Mouse (Mus musculus): ENCODE results near the gene Ubl3. TPM values are rescaled to one million over a fixed set of nuclear protein-coding genes. Genes with fewer than 3 reads are reported as not detected.

Ubl3 gene
- polyA plus RNA-seq, 1 experiment from 2014 or later, result 68.1 TPM

- 0 out of 2 replicates have a peak, but pooled peaks cover 3% of the 10 kb centered on the region for H3K36me3 ChIP-seq
- H3K27ac ChIP-seq, result no peak overlapping the region
- no peaks in the 10 kb centered on the region for H3K27me3 ChIP-seq
- peaks cover 8% of the 10 kb centered on the region; the same call in 1 of the 2 replicates for H3K9me3 ChIP-seq
- H3K4me3 ChIP-seq, result no peak overlapping the region
- peaks cover 29% of the 10 kb centered on the region for H3K4me1 ChIP-seq
- H3K9ac ChIP-seq, result no peak overlapping the region
- WGBS, result 91% methylated on average over 4 of the region's 4 CpGs
- no peak overlapping the region for H3K4me2 ChIP-seq (replicated peaks)
- ATAC-seq (ENCODE audit: low FRiP score, low read depth), result no peak
Measured at GRCm38 (mm10) chr5:148493025-148493424, 59.6 kb downstream of the Ubl3 start.

- H3K27me3 ChIP-seq, result peaks cover 4% of the 10 kb centered on the region; the same call in 1 of the 2 replicates
- 69% methylated on average over 3 of the region's 3 CpGs for WGBS
Measured at GRCm38 (mm10) chr5:148490391-148490790, 62.2 kb downstream of the Ubl3 start.

GRCm38 (mm10) chr5:148489724-148490193 lies 62.8 kb downstream of the Ubl3 start:
- Histone ChIP-seq H3K9ac (0 out of 2 replicates have a peak overlapping the region, but pooled peaks have one; percentile 8), H3K4me2 (replicated peaks) (peak overlapping the region; percentile 47), H3K4me1 (peaks cover 26% of the 10 kb centered on the region), H3K36me3 (no peaks in the 10 kb centered on the region), H3K9me3 (no peaks in the 10 kb centered on the region), H3K27ac (peak overlapping the region; percentile 69; the same call in 1 of the 2 replicates), H3K4me3 (0 out of 2 replicates have a peak overlapping the region, but pooled peaks have one; percentile 1), H3K27me3 (peaks cover 4% of the 10 kb centered on the region; the same call in 1 of the 2 replicates)
- ATAC-seq (ENCODE audit: low FRiP score, low read depth), result peak; percentile 74
- WGBS, result 20% methylated on average over 10 of the region's 10 CpGs

More at GRCm38 (mm10) chr5:148490391-148490790, 62.2 kb downstream of the Ubl3 start:
- Histone ChIP-seq H3K27ac (peak overlapping the region; percentile 69; the same call in 1 of the 2 replicates), H3K9me3 (no peaks in the 10 kb centered on the region), H3K9ac (no peak overlapping the region), H3K4me2 (replicated peaks) (peak overlapping the region; percentile 47; the same call in 1 of the 2 replicates), H3K36me3 (no peaks in the 10 kb centered on the region), H3K4me1 (peaks cover 28% of the 10 kb centered on the region), H3K4me3 (no peak overlapping the region)
- 0 out of 2 replicates have a peak, but pooled peaks have one; percentile 8 for ATAC-seq (ENCODE audit: low FRiP score, low read depth)

GRCm38 (mm10) chr5:148488891-148489723 lies 63.5 kb downstream of the Ubl3 start:
- Histone ChIP-seq H3K36me3 (no peaks in the 10 kb centered on the region), H3K27ac (peak overlapping the region; percentile 69; the same call in 1 of the 2 replicates), H3K27me3 (peaks cover 4% of the 10 kb centered on the region; the same call in 1 of the 2 replicates), H3K9ac (no peak overlapping the region), H3K4me1 (peaks cover 26% of the 10 kb centered on the region), H3K4me3 (0 out of 2 replicates have a peak overlapping the region, but pooled peaks have one; percentile 8), H3K9me3 (no peaks in the 10 kb centered on the region), H3K4me2 (replicated peaks) (peak overlapping the region; percentile 47)
- 49% methylated on average over 13 of the region's 13 CpGs for WGBS
- peak; percentile 72 for ATAC-seq (ENCODE audit: low FRiP score, low read depth)

GRCm38 (mm10) chr5:148486202-148486601 lies 66.4 kb downstream of the Ubl3 start:
- WGBS, result 89% methylated on average over 11 of the region's 11 CpGs
- H3K36me3 ChIP-seq, result no peaks in the 10 kb centered on the region
- H3K4me3 ChIP-seq, result no peak overlapping the region
- H3K9ac ChIP-seq, result no peak overlapping the region
- H3K4me2 ChIP-seq (replicated peaks), result no peak overlapping the region
- ATAC-seq (ENCODE audit: low FRiP score, low read depth), result no peak
- no peaks in the 10 kb centered on the region for H3K9me3 ChIP-seq
- peaks cover 26% of the 10 kb centered on the region for H3K4me1 ChIP-seq
- no peak overlapping the region for H3K27ac ChIP-seq
- peaks cover 4% of the 10 kb centered on the region; the same call in 1 of the 2 replicates for H3K27me3 ChIP-seq

DNA sequence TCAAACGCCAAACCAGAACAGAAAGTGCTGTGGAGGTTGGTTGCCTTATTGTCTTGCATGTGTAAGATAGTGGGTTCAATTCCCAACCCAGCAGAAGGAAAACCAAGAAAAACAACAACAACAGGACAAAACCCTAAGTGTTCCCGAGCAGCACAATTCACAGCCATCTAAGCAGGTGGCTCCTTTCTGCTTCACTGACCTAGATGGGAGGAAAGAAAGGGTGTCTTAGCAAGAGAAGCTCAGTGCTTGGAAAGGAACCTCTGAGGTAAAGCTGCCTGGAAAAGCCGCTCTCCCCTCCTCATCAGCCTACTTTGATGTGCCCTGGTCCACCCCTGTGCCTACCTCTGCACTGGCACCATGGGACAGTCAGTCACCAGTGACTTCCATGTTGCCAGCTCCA lies 70.8 kb downstream of the Ubl3 start:
- H3K9me3 ChIP-seq, result no peaks in the 10 kb centered on the region
- H3K36me3 ChIP-seq, result no peaks in the 10 kb centered on the region
- WGBS, result 83% methylated on average over 3 of the region's 3 CpGs
- H3K4me2 ChIP-seq (replicated peaks), result no peak overlapping the region
- no peaks in the 10 kb centered on the region for H3K4me1 ChIP-seq
- no peak overlapping the region for H3K27ac ChIP-seq
- ATAC-seq (ENCODE audit: low FRiP score, low read depth), result no peak
- no peak overlapping the region for H3K9ac ChIP-seq
- no peak overlapping the region for H3K4me3 ChIP-seq
- peaks cover 4% of the 10 kb centered on the region; the same call in 1 of the 2 replicates for H3K27me3 ChIP-seq

DNA sequence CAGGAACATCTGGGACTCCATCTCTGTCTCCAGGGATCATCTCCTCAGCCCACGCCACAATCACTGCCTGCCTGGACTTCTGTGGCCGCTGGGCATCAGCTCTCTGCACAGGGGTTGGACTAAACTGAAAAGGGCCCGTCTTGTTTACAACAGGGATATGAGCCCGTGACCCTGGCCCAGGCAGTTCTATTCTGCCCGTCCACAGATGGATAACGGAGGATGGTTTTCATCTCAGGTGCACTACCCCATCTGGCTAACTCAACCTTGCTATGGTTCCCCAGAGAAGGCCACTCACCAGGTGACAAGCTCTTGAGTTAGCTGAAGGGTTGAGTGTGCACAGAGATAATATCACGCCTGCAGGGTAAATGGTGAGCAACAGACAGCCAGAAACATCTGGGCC lies 78.2 kb downstream of the Ubl3 start:
- Histone ChIP-seq H3K36me3 (no peaks in the 10 kb centered on the region), H3K4me2 (replicated peaks) (no peak overlapping the region), H3K9ac (no peak overlapping the region), H3K9me3 (no peaks in the 10 kb centered on the region), H3K27ac (no peak overlapping the region), H3K4me3 (no peak overlapping the region), H3K4me1 (no peaks in the 10 kb centered on the region), H3K27me3 (no peaks in the 10 kb centered on the region)
- WGBS, result 80% methylated on average over 7 of the region's 7 CpGs
- ATAC-seq (ENCODE audit: low FRiP score, low read depth), result no peak

- no peak overlapping the region; the same call in 1 of the 2 replicates for H3K4me2 ChIP-seq (replicated peaks)
- H3K4me3 ChIP-seq, result no peak overlapping the region
- no peak overlapping the region for H3K9ac ChIP-seq
- peak; percentile 58; the same call in 1 of the 2 replicates for ATAC-seq (ENCODE audit: low FRiP score, low read depth)
- H3K36me3 ChIP-seq, result no peaks in the 10 kb centered on the region
- H3K27ac ChIP-seq, result peak overlapping the region; percentile 1; the same call in 1 of the 2 replicates
- no peaks in the 10 kb centered on the region for H3K27me3 ChIP-seq
- H3K4me1 ChIP-seq, result peaks cover 29% of the 10 kb centered on the region
- H3K9me3 ChIP-seq, result no peaks in the 10 kb centered on the region
- WGBS, result 44% methylated on average over 14 of the region's 14 CpGs
Measured at GRCm38 (mm10) chr5:148468626-148469441, 83.8 kb downstream of the Ubl3 start.

DNA sequence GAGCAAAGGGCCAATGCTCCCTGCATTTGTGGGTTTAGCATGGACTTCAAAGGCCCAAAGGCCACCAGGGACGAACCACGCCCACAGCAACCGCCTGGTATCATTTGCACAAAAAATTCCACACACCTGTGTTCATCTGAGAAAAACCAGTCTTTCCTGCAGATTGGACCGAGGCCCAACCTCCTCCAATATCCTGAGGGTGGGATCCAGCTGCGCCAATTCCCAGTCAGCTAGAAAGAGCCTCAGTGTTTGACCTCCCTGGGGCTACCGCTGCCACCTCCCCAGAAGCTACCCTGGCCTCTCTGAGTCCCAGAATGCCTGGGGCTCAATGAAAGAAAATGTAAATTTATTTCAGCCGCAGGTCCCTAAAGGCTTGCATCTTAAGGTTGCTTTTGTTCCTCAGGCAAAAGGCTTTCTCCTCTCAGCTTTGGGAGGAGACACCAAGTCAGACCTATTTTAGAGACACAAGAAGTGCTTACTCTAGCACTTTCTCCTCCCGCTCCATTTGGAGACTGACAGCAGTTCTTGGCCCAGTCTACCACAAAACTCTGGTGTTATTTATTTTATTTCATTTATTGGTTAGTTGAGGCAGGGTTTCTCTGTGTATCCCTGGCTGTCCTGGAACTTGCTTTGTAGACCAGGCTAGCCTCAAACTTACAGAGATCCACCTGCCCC lies 85.5 kb downstream of the Ubl3 start:
- no peaks in the 10 kb centered on the region for H3K36me3 ChIP-seq
- H3K27ac ChIP-seq, result no peak overlapping the region
- H3K4me1 ChIP-seq, result peaks cover 29% of the 10 kb centered on the region
- H3K9ac ChIP-seq, result no peak overlapping the region
- 25% methylated on average over 8 of the region's 8 CpGs for WGBS
- H3K27me3 ChIP-seq, result no peaks in the 10 kb centered on the region
- H3K4me2 ChIP-seq (replicated peaks), result no peak overlapping the region
- ATAC-seq (ENCODE audit: low FRiP score, low read depth), result no peak
- H3K4me3 ChIP-seq, result no peak overlapping the region
- no peaks in the 10 kb centered on the region for H3K9me3 ChIP-seq

DNA sequence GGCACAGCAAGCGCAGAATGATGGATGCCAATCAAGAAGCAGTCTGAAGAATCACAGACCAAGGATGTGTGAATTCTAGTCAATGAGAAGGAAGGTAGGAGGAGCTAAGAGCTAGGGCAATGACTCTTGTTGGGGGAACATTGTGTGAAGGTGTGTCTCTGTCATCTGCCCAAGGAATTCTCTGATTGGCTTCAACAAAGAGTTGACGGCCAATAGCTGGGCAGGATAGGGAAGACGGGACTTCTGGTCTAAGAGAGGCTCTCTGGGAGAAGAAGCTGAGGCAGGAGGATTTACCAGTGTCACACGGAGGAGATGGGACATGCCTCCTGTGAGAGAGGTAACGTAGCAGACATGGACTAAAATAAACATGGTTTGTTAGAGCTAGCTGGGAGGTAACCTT lies 86.5 kb downstream of the Ubl3 start:
- Histone ChIP-seq H3K4me3 (no peak overlapping the region), H3K4me1 (peaks cover 29% of the 10 kb centered on the region), H3K9ac (no peak overlapping the region), H3K27me3 (no peaks in the 10 kb centered on the region), H3K4me2 (replicated peaks) (no peak overlapping the region), H3K9me3 (no peaks in the 10 kb centered on the region), H3K27ac (no peak overlapping the region), H3K36me3 (no peaks in the 10 kb centered on the region)
- ATAC-seq (ENCODE audit: low FRiP score, low read depth), result no peak
- WGBS, result 75% methylated on average over 5 of the region's 5 CpGs

DNA sequence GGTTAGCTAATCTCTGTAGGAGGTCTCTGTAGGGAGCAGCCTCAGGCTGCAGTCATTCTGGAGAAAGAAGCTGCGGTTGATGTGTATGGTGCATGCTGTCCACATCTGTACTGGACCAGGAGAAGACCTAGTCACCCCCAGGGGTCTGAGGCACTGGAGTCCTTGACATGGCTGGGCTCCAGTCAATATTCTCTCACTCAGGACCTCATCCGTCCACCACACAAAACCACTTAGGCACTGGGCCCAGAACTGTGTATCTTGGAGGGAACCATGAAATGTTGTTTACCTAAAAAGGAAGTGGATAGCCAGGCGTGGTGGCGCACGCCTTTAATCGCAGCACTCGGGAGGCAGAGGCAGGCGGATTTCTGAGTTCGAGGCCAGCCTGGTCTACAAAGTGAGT lies 87.5 kb downstream of the Ubl3 start:
- no peak overlapping the region for H3K9ac ChIP-seq
- H3K27me3 ChIP-seq, result no peaks in the 10 kb centered on the region
- H3K4me2 ChIP-seq (replicated peaks), result no peak overlapping the region
- H3K4me1 ChIP-seq, result peaks cover 29% of the 10 kb centered on the region
- H3K27ac ChIP-seq, result no peak overlapping the region
- no peaks in the 10 kb centered on the region for H3K36me3 ChIP-seq
- no peak overlapping the region for H3K4me3 ChIP-seq
- peaks cover 4% of the 10 kb centered on the region; the same call in 1 of the 2 replicates for H3K9me3 ChIP-seq
- no peak for ATAC-seq (ENCODE audit: low FRiP score, low read depth)
- WGBS, result 96% methylated on average over 9 of the region's 9 CpGs

All from limb, embryonic 13.5 days (tissue).